Mouse (Mus musculus) MEL (cell line): ENCODE data around the gene Cybb.

Experiments
- CHD2 ChIP-seq: IDR thresholded peaks from 2 replicates; pipeline ENCODE4 v1.6.1; 2011; ENCODE audit warnings: low read length, improper control_type of control experiment
- CTCF ChIP-seq, 3 experiments: IDR thresholded peaks in 2 of 3; conservative IDR thresholded peaks in 1 of 3; 2 replicates each; pipeline ENCODE4 v1.5.1; 2011 to 2012; ENCODE audit warnings: low read length in 3 of 3, low read depth in 2 of 3, mild to moderate bottlenecking in 2 of 3, improper control_type of control experiment in 1 of 3, inconsistent platforms in 1 of 3, mixed read lengths in 1 of 3, moderate library complexity in 1 of 3; ENCODE audit not compliant: control insufficient read depth in 1 of 3, insufficient read depth in 1 of 3, poor library complexity in 1 of 3, severe bottlenecking in 1 of 3
- ELF1 ChIP-seq: IDR thresholded peaks from 2 replicates; pipeline ENCODE4 v1.6.1; 2014; ENCODE audit warnings: low read depth, mild to moderate bottlenecking, inconsistent platforms, low read length, improper control_type of control experiment, moderate library complexity
- EP300 ChIP-seq, 2 experiments: IDR thresholded peaks; 2 replicates each; pipeline ENCODE4 v1.6.1; 2011; ENCODE audit warnings: improper control_type of control experiment in 2 of 2, low read length in 2 of 2, low read depth in 1 of 2, mild to moderate bottlenecking in 1 of 2
- GABPA ChIP-seq: IDR thresholded peaks from 2 replicates; pipeline ENCODE4 v1.6.1; 2012; ENCODE audit warnings: low read depth, mild to moderate bottlenecking, inconsistent platforms, low read length, improper control_type of control experiment, moderate library complexity
- POLR2A ChIP-seq, 2 experiments: IDR thresholded peaks; 2 replicates each; pipeline ENCODE4 v1.6.1; 2011 to 2012; ENCODE audit warnings: low read length in 2 of 2, mild to moderate bottlenecking in 2 of 2, control low read depth in 1 of 2, improper control_type of control experiment in 1 of 2, low read depth in 1 of 2, moderate library complexity in 1 of 2; ENCODE audit not compliant: control insufficient read depth in 1 of 2, insufficient read depth in 1 of 2, poor library complexity in 1 of 2
- POLR2AphosphoS2 ChIP-seq: IDR thresholded peaks from 2 replicates; pipeline ENCODE4 v1.6.1; 2011; ENCODE audit warnings: low read length, improper control_type of control experiment
- POLR2AphosphoS5 ChIP-seq: IDR thresholded peaks from 2 replicates; pipeline ENCODE4 v1.6.1; 2012; ENCODE audit warnings: low read depth, borderline replicate concordance, mild to moderate bottlenecking, inconsistent platforms, low read length, moderate library complexity, mixed read lengths
- RCOR1 ChIP-seq: IDR thresholded peaks from 2 replicates; pipeline ENCODE4 v1.6.1; 2012; ENCODE audit warnings: low read depth, mild to moderate bottlenecking, inconsistent platforms, low read length, improper control_type of control experiment
- SMC3 ChIP-seq: IDR thresholded peaks from 2 replicates; pipeline ENCODE4 v1.6.1; 2011; ENCODE audit warnings: low read depth, low read length, improper control_type of control experiment

DNA sequence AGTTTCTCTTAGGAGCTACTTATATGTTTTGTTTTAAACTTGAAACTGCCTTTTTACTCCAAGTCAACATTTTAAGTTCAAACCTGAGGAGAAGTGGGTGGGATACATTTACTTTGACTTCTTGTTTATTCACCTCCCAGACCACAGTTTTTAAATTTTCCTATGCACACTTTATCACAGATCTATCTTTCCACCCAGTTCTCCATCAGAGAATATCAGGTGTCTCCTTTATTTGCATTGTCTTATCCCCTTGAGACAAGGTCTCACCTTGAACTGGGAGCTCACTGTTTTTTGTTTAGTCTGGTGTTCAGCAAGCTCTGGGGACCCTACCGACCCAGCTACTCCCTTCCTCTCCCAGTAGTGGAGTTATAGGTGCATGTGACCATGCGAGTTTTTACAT, 21.7 kb downstream of the Cybb start:
- no peak for TF ChIP-seq POLR2AphosphoS5
- no peak for TF ChIP-seq CTCF (IDR thresholded peaks at IDR 0.05 in 2 of 3, conservative IDR thresholded peaks at IDR 0.05 in 1 of 3; ENCODE audit: control insufficient read depth in 1 of 3, insufficient read depth in 1 of 3, low read depth in 2 of 3, low read length in 3 of 3, poor library complexity in 1 of 3, severe bottlenecking in 1 of 3)
- no peak for TF ChIP-seq ELF1
- TF ChIP-seq POLR2AphosphoS2: no peak
- no peak for TF ChIP-seq POLR2A (IDR thresholded peaks at IDR 0.05; ENCODE audit: control insufficient read depth in 1 of 2, insufficient read depth in 1 of 2, low read depth in 1 of 2, low read length in 2 of 2, poor library complexity in 1 of 2)
- no peak for TF ChIP-seq RCOR1
- TF ChIP-seq EP300 (IDR thresholded peaks at IDR 0.05; ENCODE audit: low read depth in 1 of 2, low read length in 2 of 2): no peak
- TF ChIP-seq CHD2: no peak
- TF ChIP-seq GABPA: no peak
- no peak for TF ChIP-seq SMC3
